Mouse (Mus musculus): ENCODE results near the gene Mbd3. TPM values are rescaled to one million over a fixed set of nuclear protein-coding genes. Genes with fewer than 3 reads are reported as not detected.

The Mbd3 gene
- polyA plus RNA-seq, 2 experiments from 2014 or later: 26.7 to 27.2 TPM

DNA sequence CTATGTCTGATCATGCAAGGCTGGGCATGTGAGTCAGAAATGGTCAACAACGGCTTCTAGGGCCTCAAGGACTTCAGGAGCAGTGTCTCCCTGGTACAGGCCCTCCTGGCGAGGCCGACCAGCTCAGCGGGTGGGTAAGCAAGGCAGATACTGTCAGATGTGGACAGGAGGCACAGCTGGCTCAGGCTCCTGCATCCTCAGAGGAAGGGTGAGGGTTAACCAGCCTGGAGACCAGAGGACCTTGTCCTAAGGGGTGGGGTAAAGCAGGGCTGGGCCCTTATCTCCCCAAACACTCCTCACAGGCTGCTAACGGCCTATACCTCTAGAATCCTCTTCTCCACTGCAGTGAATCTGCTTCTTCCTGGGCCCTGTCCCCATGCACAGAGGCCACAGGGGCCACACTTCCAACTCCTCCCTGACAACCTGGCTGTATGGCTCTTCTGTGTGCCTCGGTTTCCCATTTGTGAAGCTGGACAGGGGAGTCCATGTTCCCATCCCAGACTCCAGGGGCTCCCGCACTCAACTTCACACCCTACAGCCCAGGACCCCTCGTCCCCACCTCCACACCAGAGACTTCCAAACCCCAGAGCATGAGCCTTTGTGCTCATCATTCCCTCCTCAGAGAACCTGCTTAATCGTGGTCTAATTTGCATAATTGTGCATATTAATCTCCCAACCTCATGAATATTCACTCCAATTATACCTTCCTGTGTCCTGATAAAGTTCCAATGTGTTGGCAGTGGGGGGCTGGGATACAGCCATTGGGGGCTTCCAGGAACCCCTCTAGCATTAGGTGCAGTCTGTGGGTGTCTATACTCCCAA, 22.5 kb upstream of the Mbd3 start:
- no peak for ATAC-seq

- no peak for ATAC-seq
Observed at GRCm38 (mm10) chr10:80421208-80421607, 21.9 kb upstream of the Mbd3 start.

DNA sequence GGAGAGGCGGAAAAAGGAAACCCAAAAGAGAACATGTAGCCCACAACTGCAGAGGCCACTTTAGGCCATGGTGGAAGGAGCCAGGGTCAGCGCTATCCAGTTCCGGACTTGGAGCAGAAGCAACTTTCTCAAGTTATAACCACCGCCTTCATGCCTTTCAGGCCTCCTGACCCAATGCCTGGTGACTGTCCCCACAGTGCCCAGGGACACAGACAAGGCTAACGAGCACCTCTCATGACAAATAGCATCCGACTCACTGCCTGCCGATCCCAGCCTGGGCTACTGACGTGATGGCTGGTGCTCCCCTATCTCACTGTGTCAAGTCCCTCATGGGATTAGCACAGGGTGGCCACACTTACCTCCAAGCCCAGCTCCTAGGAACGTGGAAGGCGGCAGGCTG, 21.4 kb upstream of the Mbd3 start:
- no peak for ATAC-seq

DNA sequence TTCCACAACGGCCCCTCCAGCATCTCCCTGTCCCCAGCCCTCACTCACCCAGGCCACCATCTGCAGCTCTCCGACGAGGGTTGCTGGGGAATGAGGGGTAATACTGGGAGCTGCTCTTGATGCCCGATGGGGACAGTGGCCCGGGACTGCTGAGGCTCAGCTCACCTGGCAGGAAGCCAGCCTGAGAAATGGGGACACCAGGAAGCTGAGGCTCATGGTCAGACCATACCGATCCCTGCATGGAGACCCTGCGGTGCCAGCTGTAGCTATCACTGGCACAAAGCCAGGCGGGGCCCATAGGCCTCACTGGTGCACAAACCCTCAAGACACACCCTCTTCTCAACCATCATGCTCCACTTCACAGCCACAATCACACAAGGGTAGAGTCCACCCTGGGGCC, 20.1 kb upstream of the Mbd3 start:
- ATAC-seq: no peak

DNA sequence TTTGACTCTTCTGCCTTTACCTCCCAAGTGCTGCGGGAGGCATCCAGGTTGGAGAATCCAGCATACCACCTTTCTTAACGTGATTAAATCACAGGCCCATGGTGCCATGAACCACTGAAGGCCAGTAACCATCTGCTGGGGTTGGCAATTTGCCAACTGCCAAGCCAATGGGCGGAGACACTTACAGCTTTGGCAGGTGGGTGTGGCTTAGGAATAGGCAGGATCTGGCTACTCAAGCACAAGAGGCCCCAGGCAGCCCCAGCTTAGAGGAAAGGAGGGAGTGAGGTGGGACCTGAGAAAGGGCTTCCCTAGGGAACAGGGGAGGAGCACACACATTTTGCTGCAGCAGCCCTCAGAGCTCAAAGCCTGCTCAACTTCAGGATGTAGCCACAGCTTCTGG, 19.0 kb upstream of the Mbd3 start:
- ATAC-seq: no peak

GRCm38 (mm10) chr10:80417841-80418240, 18.5 kb upstream of the Mbd3 start:
- no peak for ATAC-seq

DNA sequence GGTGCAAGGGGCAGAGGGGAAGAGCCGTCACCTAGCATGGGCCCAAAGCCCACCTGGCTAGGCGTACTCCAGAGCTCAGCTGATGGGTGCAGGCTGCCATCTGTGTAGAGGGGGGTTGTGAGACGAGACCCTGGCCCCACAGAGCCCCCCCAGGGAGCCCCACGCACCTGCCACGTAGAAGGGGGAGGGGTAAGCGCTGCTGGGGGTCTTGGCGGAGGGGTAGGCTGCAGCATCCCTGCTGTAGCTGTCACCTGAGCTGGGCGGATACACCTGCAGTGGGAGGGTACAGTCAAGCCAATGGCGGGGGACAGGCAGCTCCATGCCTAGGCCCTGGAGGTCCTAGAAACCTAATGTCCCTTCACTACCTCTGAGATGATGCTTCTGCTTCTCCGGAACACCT, 18.0 kb upstream of the Mbd3 start:
- no peak for ATAC-seq

DNA sequence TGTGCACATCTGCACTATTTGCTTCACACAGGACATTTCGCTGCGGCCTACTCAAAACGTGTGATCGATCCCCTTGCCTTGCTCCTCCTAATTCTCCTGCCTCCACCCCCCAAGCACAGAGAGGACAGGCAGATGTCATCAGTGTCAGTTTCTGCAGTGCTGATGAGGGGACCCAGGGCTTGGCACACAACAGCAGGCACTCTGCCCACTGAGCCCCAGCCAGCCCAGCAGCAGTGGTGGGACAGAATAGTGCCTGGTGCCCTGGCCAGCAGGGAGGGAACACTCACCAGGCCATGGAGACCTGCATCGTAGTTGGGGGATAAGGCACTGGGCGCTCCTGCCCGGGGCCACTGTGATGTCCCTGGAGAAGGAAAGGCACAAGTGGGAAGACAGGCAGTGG, 16.2 kb upstream of the Mbd3 start:
- ATAC-seq: no peak

- no peak for ATAC-seq
Observed at GRCm38 (mm10) chr10:80412656-80413541, 13.5 kb upstream of the Mbd3 start.

- ATAC-seq: no peak
Observed at GRCm38 (mm10) chr10:80407924-80408323, 8.6 kb upstream of the Mbd3 start.

DNA sequence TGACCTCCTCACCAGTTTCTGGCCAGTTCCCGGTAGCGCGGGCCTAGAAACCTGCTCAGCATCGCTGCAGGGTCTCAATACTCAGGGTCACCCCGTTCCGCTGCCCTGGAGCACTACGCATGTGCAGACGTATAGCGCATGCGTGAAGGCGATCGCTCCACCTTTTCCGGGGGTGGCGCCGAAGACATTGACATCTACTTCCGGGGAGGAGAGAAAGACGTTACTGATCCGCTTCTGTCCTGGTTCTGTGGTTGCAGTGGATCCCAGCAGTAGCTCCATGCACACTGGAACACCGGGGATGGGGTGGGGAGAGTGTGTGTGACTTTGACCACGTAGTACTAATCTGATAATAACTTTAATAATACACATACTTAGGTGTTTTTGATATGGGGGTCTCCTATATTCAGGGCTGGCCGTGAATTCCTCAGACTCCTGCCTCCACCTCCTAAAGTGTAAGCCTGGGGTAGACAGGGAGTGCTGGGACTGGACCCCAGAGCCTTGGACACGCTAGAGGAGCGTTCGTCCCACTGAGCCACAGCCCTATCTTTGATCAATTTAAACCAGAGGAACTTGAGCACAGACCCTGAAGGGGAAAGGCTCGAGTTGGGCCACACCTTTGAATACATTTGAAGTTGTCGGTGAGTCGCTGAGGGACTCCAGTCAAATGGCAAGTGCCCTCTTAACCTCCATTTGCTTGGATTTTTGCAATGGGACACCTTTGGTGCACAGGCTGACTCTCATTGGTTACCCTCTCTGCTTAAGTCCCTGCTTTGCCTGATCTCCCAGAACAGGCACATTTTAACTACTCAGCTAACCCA, 7.5 kb upstream of the Mbd3 start, which contains the start of gene Uqcr11:
Uqcr11 (minus strand) TSS at position 147 of the 818 bp plus-strand sequence.
- ATAC-seq: peak; percentile 91

GRCm38 (mm10) chr10:80405481-80406173, 6.3 kb upstream of the Mbd3 start:
- no peak for ATAC-seq

DNA sequence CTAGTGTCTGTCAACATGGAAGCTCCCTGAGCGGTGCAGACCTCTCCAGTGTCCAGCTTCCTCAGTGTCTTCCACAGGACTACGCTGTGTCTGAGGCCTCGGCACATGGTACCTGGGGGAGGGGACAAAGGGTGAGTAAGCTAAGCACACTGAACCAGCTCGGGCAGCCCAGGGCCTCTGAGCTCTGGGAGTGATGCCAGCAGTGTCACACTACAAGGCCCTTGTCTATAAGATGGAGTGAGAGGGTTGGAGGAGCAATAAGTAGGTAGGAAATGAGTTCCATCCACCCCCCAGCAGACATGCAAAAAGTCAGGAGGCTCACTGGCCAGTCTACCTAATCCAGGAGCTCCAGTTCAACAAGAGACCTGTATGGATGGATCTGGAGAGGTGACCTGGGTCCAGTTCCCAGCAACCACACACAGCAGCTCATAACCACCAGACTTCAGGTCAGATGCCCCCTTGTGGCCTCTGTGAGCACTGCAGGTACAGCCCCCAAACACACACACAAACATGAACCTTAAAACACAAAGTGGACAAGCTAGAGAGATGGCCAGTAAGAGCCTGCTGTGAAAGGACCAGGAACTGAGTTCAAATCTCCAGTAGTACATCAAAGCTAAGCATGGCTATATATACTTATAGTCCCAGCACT, 3.8 kb upstream of the Mbd3 start:
- ATAC-seq: no peak

DNA sequence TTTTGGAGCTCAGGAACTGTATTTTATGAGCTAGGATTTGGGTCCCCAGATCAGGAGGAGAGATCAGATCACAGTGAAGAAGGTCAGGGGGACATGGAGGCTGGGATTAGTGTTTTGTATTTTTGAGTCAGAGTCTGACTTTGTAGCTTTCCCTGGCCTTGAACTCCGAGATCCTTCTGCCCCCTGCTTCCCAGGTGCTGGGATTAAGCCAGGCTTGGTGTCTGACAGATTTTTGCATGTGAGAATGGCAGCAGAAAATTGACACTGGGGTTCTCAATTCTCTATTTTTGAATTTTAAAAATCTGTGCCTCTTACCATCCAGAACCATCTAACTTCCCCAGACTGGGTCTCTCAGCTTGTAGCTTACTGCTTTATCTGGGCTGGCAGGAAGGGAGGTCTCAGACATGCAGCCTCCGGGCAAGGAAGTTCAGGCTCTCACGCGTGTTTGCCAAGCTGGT, 1.4 kb upstream of the Mbd3 start:
- no peak for ATAC-seq

DNA sequence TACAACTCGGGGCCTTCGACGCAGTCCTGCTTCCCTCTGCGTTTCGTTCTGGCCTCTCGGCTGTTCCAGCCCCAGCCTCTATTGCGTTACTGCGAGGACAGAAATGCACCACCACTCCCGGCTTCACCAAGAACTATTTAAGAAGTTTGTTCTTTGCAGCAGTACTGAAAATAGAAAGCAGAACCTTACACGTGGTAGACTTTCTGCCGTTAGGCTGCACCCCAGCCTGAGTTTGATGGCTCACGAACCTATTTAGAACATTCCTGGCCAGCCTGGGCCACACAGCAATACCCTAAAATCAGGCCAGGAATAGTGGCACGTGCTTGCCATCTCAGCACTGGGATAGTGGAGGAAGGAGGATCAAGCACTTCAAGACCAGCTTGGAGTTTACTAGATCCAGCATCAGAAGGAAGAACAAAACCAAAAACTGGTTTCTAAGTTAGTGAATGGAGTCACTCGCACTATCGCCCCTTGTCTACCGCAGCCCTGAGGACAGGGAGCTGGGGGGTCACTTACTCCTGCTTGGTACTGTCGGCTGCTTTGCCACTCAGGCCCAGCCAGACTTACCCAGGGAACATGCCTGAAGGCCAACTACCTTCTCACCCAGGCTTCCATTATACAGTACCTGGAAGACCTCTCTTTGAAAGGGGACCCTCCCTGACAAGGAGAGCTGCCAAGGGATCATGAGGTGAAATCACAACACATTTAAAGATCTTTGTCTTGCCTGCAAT, 788 bp upstream of the Mbd3 start:
- peak; percentile 1 for ATAC-seq

DNA sequence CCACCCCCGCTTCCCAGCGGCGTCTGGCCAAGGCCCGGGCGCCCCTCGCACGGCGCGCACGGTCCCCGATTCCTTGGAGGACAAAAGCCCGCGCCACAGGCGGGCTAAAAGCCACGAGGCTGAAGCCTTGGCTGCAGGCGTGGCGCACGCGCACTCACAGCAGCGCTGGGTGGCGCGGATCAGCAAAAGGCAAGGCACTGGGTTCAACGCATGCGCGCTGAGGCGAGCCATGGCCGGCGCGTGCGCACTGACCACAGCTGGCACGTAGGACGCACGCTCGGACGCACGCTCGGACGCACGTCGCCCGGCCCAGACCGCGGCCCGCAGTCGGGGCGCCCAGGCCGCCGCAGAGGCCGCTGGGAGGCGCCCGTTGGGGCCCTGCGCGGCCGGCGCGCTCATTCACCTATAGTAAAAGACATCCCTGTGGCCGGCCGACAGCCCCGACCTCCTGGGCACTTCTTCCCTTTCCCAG, 595 bp downstream of the Mbd3 start:
- peak; percentile 33 for ATAC-seq

GRCm38 (mm10) chr10:80398174-80398535, 1.2 kb downstream of the Mbd3 start:
- no peak for ATAC-seq

DNA sequence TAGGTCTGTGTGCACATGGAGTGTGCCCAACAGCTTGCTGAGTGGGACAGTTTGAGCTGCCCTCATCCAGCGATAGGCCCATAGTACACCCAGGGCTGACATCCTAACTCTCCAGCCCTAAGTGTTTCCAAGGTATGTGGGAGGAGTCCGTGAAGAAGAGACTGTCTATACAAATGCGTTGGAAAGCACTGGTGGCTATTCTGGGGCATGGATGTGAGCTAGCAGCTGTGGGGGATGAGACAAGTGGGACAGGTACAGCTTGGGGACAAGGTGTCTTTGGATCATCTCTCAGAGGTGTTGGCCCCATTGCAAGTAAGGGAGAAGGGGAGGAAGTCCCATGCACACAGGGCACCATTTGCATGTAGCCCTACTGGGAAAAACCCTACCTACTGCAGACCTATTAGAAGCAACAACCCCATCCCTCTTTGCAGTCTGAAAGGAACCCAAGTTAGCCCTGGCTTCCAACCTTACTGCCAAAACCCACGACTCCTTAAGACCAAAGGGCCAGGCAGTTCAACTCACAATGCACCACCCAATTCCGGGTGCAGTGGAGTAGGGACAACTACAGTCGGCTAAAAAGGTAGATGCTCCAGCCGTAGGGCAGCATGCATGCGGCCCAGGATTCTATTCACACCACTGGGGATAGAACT, 1.7 kb downstream of the Mbd3 start:
- ATAC-seq: no peak

- no peak for ATAC-seq
Observed at GRCm38 (mm10) chr10:80396822-80397523, 2.4 kb downstream of the Mbd3 start.

Measured in CD4-positive, CD25-positive, alpha-beta regulatory T cell, adult 4 months (primary cell).